Mouse (Mus musculus) left cerebral cortex, adult 9 months (tissue): ENCODE measurements around the gene Cry2.

Experiments used
- DNase-seq, 2 experiments: peaks; one replicate each; pipeline ENCODE4 v3.0.0; 2022; ENCODE audit warnings: low spot score in 2 of 2

Cry2 gene

GRCm38 (mm10) chr2:92388081-92388517 is 45.7 kb downstream of the Cry2 start:
- peak in 1 of 2 experiments; percentile 56 for DNase-seq

- peak in 1 of 2 experiments; percentile 78 for DNase-seq
These were observed 46.2 kb downstream of the Cry2 start for GRCm38 (mm10) chr2:92387646-92388045.

- no peak for DNase-seq
These were observed 46.8 kb downstream of the Cry2 start for GRCm38 (mm10) chr2:92386821-92387570.

- DNase-seq, result no peak
These were observed 48.5 kb downstream of the Cry2 start for GRCm38 (mm10) chr2:92385113-92386051.

GRCm38 (mm10) chr2:92384101-92384500 is 49.7 kb downstream of the Cry2 start:
- DNase-seq, result no peak

- DNase-seq, result no peak
These were observed 51.1 kb downstream of the Cry2 start for GRCm38 (mm10) chr2:92382759-92383158.

GRCm38 (mm10) chr2:92381901-92382588 is 51.8 kb downstream of the Cry2 start, which contains the start of gene 1700029I15Rik:
Gene 1700029I15Rik, plus strand, starts transcription at chr2:92382538.
- DNase-seq, result no peak

- no peak for DNase-seq
These were observed 52.7 kb downstream of the Cry2 start for GRCm38 (mm10) chr2:92381161-92381560.

GRCm38 (mm10) chr2:92380495-92381050 is 53.3 kb downstream of the Cry2 start:
- DNase-seq, result no peak

- DNase-seq, result no peak
These were observed 53.9 kb downstream of the Cry2 start for GRCm38 (mm10) chr2:92379783-92380494.

- DNase-seq, result no peak
These were observed 56.5 kb downstream of the Cry2 start for GRCm38 (mm10) chr2:92377320-92377719.

GRCm38 (mm10) chr2:92376300-92376699 is 57.5 kb downstream of the Cry2 start:
- DNase-seq, result no peak

- no peak for DNase-seq
These were observed 58.1 kb downstream of the Cry2 start for GRCm38 (mm10) chr2:92375788-92376187.

- DNase-seq, result peak; percentile 96 to 97
These were observed 58.7 kb downstream of the Cry2 start for GRCm38 (mm10) chr2:92375099-92375623.

- peak in 1 of 2 experiments; percentile 54 for DNase-seq
These were observed 59.3 kb downstream of the Cry2 start, which contains the start of the genes Pex16 and Large2 for GRCm38 (mm10) chr2:92374514-92374913. Gene Pex16, plus strand, starts transcription at chr2:92374676. Gene Large2, minus strand, starts transcription at chr2:92374869.

- no peak for DNase-seq
These were observed 60.4 kb downstream of the Cry2 start for GRCm38 (mm10) chr2:92373437-92373813.

GRCm38 (mm10) chr2:92372767-92373436 is 60.9 kb downstream of the Cry2 start:
- no peak for DNase-seq

GRCm38 (mm10) chr2:92371971-92372690 is 61.7 kb downstream of the Cry2 start:
- no peak for DNase-seq
